Mouse (Mus musculus) right cerebral cortex, postnatal 4 days (tissue): ENCODE data around the gene Purb.
"Not testable (repeated sequence)": the region's sequence is repeated elsewhere in the genome, so short reads cannot be mapped to it uniquely, and the experiment has no call there.

ENCODE experiments used
- DNase-seq: peaks from one replicate; pipeline ENCODE4 v3.0.0-alpha.2; 2022

Purb gene

DNA sequence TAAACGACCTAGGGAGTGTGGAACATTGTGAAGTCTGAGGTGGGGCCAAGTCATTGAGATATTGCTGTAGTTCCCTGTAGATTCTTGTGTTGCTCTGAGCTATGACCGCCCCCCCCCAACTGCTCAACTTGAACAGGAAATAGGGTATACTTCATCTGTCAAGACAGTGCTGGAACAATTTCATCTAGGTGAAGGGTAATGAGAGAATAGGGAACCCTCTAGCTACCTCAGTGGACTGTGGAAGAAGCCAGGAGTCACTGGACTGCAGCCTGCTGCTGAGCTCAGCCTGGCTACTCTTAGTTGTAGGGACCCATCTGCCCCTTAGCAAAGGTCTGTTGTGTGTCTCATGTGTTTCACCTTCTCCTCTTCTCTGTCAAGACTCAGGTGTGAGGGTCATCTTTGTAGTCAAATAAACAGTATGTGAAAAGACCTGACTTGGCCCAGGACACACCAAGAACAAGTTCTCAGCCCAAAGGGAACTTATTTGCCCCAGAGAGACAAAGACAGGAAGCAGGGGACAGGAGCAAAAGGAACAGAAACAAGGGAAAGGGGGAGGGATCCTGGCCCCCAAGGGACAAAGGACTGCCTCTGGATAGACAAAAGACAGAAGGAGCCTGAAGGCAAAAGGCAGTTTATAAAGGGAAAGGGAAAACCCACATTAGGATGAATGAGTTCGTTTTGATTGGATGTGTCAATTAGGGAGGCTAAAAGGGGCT, 8.7 kb upstream of the Purb start:
- DNase-seq: no peak

DNA sequence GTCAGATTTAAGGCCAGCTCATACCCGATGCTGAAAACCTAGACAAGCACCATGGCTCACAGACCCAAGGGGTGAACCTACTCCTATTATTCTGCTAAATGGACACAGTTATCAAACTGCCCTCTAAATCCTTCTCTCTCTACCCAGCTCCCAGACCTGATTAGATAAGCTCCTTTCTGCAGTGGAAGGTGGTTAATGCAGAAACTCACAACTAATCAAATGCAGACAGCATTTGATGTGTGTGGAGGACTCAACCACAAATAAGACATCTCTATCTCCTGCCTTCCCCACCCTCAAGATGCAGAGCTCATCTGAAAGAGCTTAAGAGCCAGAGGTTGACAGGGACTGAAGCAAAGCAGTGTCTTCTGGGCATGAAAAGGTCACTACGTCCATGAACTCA, 7.4 kb upstream of the Purb start:
- no peak for DNase-seq

- no peak for DNase-seq
Observed at GRCm38 (mm10) chr11:6481669-6482185, 6.0 kb upstream of the Purb start.

DNA sequence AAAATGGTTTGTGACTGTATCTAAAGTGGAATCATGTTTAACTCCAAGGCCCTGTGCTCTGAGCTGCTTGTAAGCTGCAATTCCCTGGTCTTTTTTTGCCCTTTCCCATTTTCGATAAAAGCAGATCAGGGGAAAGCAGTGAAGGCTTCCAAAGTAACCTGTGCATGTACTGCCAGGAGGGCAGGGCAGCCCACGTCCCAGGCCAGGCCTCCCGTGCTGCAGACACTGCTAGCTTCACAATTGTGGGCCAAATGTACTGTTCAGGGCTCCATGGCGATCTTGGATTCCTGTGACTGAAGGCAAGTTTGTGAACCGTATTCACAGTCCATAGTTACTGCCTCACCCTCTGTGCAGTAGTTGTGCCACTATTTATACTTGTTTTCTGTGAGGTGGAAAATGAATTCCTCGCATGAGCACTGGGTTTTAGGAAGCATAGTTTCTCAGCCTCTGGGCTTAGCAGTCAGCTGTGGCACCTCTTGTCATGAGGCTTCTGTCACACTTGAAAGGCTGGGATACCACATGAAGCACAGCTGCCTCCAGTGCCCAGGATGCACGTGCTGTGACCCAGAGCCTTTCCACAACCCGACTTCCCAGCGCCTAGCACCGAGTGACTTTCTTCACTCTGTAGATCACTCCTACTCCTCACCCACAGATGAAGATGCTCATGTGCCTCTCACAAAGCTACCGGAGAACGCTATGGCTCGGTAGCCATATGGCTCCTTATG, 5.1 kb upstream of the Purb start:
- DNase-seq: no peak

- no peak for DNase-seq
Observed at GRCm38 (mm10) chr11:6480191-6480590, 4.5 kb upstream of the Purb start.

- DNase-seq: no peak
Observed at GRCm38 (mm10) chr11:6479231-6479630, 3.5 kb upstream of the Purb start.

GRCm38 (mm10) chr11:6477350-6477749, 1.6 kb upstream of the Purb start:
- no peak for DNase-seq

- no peak for DNase-seq
Observed at GRCm38 (mm10) chr11:6476876-6477275, 1.2 kb upstream of the Purb start.

DNA sequence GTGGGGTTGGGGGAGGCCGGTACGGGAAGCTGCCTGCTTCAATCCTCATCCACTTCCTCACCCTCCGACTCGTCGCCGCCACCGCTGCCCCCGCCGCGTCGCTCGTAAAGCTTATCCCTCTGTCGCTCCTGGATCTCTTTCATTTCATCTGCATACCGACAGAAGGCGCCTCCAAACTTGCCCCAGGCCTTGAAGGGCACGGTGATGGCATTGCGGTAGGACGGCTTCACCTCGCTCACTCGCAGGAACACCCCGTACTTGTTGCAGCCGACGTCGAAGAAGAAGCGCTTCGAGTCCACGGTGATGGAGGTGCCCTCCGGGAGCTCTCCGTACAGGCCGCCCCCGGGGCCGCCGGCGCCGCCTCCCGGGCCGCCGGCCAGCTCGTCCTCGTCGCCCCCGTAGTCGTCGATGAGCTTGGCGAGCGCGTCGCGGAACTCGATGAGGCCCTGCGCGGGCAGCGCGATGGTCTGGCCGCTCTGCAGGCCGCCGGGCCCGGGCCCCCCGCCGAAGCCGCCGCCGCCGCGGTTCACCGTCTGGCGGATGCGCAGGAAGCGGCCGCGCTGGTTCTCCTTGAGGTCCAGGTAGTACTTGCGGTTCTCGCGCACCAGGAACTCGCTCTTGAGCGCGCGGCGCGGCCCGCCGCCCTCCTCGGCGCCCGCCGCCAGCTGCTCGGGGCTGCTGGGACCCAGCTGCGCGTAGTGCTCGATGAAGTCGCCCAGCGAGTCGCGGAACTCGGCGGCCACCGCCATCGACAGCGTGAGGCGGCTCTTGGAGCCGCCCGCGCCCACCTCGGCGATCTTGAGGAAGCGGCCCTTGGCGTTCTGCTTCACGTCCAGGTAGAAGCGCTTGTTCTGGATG, 614 bp downstream of the Purb start:
- peak; percentile 52 for DNase-seq

DNA sequence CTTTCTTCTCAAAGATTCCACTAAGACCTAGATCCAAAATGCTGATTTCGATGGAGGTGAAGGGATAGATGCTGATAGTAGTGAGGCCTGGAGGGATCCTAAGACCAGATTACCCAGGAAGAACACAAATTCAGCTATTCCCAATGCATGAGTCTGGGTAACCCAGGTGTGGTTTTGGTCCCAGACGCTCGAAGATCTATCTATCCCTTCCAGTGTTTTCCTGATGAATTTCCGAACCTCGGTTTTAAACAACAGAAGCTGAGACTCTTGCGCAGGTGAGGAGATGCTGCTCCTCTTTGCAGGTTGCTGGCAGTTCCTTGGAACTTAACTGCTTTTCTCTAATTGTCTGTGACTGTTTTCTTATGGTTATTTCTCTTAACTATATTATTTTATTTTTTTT, 1.3 kb downstream of the Purb start:
- no peak for DNase-seq

DNA sequence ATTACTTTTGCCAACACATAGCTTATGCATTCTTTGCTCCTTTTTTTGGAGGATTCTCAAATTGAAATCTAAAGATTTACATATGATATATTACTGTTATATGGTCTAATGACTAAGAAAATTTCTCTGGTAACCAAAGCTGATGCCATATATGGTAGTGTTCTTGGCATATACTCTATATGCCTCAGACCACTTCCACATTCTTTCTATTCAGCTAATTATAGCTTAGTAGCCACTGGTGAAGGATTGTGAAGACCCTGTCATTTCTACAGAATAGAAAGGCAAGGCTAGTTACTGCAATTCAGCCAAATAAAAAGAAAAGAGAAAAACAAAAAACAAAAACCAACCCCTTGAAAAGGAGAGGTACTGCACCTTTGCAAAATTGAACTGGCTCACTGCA, 3.6 kb downstream of the Purb start:
- no peak for DNase-seq

- DNase-seq: no peak
Observed at GRCm38 (mm10) chr11:6471493-6471892, 4.2 kb downstream of the Purb start.

- DNase-seq: no peak
Observed at GRCm38 (mm10) chr11:6471054-6471453, 4.7 kb downstream of the Purb start.

- no peak for DNase-seq
Observed at GRCm38 (mm10) chr11:6468541-6468940, 7.2 kb downstream of the Purb start.

- peak; percentile 69 for DNase-seq
Observed at GRCm38 (mm10) chr11:6465122-6465521, 10.6 kb downstream of the Purb start.

DNA sequence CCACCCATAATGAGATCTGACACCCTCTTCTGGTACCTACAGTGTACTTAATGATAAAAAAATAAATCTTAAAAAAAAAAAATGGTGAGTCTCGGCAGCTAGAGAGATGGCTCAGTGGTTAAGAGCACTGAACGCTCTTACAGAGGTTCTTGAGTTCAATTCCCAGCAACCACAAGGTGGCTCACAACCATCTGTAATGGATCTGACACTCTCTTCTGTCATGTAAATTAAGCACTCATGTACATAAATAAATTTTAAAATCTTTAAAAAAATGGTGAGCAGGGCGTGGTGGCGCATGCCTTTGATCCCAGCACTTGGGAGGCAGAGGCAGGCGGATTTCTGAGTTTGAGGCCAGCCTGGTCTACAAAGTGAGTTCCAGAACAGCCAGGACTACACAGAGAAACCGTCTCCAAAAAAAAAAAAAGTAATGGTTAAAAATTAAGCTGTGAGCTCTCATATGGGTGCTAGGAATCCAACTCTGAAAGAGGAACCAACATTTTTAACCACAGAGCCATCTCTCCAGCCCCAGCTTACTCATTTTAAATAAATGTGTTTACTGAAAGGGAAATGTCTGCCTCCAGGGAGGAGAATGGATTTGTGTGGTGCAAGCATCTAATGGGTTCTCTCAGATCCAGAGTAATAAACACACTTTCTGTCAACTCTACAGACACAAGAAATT, 12.4 kb downstream of the Purb start:
- no peak for DNase-seq

DNA sequence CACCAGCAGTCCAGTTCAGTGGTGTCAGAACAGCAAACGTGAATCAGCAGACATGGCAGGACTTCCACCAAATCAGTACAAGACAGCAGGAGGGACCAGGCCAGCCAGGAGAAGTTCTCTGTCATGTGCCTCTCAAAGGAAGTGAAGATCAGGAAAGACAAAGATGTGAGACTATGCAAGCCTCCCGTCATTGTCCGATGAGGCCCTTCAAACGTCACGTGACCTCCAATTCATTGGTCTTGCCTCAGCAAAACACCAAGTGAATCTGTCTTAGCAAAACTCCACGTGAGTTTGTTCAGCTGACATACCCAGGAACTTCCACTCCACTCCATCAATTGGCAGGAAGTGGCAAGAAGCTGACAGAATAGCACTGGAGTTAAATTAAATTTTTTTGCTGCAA, 19.6 kb downstream of the Purb start:
- DNase-seq: no peak

GRCm38 (mm10) chr11:6448155-6448554, 27.6 kb downstream of the Purb start:
- DNase-seq: not testable (repeated sequence)

GRCm38 (mm10) chr11:6447493-6447892, 28.2 kb downstream of the Purb start:
- no peak for DNase-seq

GRCm38 (mm10) chr11:6445951-6446350, 29.8 kb downstream of the Purb start:
- DNase-seq: no peak

DNA sequence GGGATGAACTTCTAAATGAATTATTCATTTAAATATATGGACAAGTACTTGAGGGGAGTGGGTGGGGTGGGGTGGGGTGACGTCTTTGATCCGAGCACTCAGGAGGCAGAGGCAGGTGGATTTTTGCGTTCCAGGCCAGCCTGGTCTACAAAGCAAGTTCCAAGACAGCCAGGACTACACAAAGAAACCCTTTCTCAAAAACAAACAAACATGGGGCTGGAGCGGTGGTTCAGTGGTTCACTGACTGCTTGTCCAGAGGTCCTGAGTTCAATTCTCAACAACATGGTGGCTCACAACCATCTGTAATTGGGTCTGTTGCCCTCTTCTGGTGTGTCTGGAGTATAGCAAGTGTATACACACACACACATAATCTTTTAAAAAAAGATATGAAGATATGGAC, 30.3 kb downstream of the Purb start:
- DNase-seq: no peak

- peak; percentile 100 for DNase-seq
Observed at GRCm38 (mm10) chr11:6444077-6444853, 31.5 kb downstream of the Purb start, which contains the start of gene H2afv. Gene H2afv, minus strand, starts transcription at chr11:6444443.
